Mouse (Mus musculus) myocyte (in vitro differentiated cells): Measurements from ENCODE around the gene Abhd14b.

ENCODE experiments used
- MAX ChIP-seq: IDR thresholded peaks from one replicate; pipeline ENCODE4 v1.6.1; 2011; ENCODE audit warnings: low read depth, mild to moderate bottlenecking, control low read depth
- POLR2A ChIP-seq: IDR thresholded peaks from one replicate; pipeline ENCODE4 v1.6.1; 2011; ENCODE audit warnings: low read depth, mild to moderate bottlenecking, control low read depth, moderate library complexity; ENCODE audit not compliant: insufficient read length
- TCF12 ChIP-seq: IDR thresholded peaks from one replicate; pipeline ENCODE4 v1.6.1; 2011; ENCODE audit warnings: mild to moderate bottlenecking, control low read depth; ENCODE audit not compliant: poor library complexity, insufficient read depth, severe bottlenecking
- USF1 ChIP-seq: IDR thresholded peaks from one replicate; pipeline ENCODE4 v1.6.1; 2011; ENCODE audit warnings: low read depth, mild to moderate bottlenecking, control low read depth, moderate library complexity

- TF ChIP-seq POLR2A (no peak), TCF12 (no peak), MAX (no peak), USF1 (no peak)
Observed at GRCm38 (mm10) chr9:106463122-106464063, 16.1 kb downstream of the Abhd14b start.
